Mouse (Mus musculus) thymus, postnatal 4 days (tissue): Measurements from ENCODE around the gene Veph1.

ENCODE experiments used
- DNase-seq: peaks from one replicate; pipeline ENCODE4 v3.0.0; 2021

Veph1 gene

DNA sequence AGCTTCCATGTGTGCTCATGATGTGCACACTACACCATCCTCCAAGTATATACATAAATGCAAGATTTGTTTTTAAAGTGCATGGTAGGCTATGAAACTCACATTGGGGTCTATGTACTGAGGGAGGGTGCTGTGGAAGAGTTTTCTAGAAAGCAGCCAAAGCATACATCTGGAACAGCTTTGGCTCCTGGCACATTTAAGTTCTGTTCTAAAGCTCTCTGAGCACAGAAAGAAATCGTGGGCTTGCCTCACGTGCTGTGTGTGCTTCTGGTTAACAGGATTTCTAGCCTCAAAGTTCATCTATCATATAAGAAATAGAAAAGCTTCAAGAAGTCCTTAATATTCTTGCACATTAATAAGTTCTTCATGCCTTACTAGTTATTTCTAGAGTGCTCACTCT is 204.9 kb downstream of the Veph1 start:
- no peak for DNase-seq

DNA sequence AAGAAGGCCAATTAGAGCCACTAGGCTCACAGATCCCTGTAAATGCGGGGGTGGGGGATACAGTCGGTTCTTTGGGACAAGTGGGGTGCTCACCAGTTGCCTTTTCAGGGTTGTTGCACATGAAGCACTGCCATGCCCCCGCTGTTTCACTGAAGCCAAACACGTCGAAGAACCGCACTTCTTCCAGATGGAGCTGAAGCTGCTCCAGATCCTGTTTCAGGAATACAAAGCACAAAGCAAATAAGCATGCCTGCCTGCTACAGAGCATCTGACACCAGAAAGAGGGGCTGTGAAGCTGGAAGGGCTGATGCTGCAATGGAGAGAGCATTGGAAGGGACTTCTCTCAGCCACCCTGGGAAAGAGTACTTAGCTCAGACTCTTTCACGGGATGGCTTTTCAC is 209.0 kb downstream of the Veph1 start:
- DNase-seq, result no peak

DNA sequence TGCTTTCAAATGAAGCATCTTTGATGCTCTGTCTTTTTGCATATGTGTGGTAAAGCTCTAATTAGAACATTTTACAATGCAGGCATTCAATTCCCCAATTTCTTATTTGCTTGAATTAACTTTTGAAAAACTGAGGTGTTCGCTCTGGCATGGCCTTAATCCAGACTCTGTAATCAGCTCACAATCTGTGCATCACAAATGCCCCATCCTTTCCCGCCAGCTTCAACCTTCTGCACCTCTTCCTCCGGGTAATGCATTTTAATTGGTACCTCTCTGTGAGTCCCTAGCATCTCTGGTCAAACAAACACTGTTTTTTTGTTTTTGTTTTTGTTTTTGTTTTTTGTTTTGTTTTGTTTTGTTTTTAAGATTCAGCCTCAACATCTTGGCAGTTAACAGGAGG is 212.8 kb downstream of the Veph1 start:
- no peak for DNase-seq

DNA sequence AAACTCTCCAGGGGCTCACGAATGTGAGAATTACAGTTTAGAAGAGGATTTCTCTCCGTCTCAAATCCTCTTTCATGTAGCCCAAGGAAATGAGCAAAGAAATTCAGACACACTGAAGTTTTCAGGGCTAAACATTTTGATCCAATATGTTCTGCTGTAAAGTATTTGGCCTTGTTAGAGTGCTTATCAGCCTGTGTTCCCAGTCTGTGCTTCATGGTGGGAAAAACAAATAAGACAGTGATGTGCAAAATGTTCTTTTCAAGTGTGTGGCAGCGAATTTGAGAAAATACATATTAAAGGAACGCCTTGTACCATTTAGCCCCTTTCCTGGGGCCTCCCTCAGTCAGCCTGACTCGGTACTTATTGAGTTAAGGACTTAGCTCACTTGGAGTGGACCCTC is 213.2 kb downstream of the Veph1 start:
- DNase-seq, result no peak

DNA sequence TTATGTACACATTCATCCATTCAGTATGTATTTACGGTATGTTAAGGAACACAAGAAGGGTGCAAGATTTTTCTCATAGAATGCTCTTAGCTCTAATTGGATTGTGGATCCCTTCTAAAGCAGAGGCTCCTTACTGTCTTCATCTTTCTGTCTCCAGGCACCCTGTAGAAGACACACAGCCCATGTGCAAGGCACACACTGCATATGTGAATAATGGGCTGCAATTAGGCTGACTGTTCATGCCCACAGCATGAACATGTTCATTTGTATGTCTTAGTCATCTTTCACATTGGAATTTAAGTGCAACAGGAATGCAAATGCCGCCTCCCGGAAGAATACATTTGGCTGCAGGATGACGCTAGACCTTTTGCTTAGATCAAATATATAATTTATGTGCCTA is 213.7 kb downstream of the Veph1 start:
- DNase-seq, result no peak

DNA sequence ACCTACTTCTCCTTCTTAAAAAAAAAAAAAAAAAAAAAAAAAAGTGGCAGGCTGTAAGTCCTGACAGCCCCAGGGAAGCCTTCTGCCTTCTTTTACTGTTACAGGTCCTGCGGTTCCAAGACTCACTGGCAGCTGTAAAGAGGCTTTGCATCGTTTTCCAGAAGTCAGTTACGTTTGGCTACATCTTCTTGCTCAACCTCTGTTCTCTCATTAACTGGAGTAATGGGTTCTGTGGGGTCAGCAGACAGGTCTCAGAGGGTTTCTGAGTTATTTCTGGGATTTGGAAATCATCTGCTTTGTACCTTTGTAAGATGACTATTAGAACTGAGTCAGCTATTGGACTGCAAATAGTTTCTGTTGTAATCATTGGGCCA is 215.3 kb downstream of the Veph1 start:
- no peak for DNase-seq

DNA sequence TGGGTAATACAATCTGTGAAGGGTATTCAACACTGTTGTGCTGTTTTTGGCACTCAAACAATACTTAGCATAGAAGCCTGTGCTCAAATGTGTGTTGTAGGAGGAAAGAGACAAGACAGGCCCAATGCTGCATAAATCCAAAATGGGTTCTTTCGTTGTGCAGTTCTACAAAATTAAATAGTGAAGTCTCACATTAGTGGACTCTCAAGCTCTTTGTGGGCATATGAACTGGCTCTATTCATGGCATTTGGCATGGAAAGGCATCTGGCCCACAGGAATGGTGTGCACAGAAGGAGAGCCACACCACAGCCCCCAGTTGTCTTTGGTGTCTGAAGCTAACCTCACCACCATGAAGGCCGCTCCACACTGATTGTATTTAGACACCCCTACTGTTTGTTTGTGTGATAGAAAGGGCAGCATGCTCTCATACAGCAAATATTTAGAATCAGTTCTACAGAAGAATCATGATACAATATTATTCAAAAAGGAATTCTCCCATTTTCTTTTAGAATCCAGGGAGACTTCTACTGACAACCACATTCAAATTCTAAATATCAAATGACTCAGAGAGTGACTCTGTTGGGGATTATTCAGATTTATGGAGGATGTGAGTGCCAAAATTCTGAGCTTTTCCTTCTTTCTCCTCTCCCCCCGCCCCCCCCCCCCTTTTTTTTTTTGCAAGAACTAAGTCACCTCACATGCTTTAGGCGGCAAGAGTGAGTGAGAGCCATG is 215.8 kb downstream of the Veph1 start:
- DNase-seq, result no peak

DNA sequence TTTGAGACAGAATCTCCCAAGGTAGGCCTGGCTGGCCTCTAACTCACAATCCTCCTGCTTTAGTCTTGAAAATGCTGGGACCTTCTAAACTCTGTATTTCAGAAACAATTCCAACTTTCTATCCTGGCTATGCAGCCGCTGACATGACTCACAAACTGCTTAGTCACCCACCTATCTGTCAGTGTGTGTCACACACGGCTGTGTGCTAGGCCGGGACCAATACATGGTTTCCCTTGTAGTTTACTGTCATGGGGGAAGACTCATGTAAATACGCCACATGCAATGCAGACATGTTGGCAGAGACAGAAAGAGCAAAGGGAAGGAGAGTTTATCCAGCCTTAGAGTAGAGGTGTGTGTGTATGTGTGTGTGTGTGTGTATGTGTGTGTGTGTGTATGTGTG is 216.8 kb downstream of the Veph1 start:
- DNase-seq, result no peak

DNA sequence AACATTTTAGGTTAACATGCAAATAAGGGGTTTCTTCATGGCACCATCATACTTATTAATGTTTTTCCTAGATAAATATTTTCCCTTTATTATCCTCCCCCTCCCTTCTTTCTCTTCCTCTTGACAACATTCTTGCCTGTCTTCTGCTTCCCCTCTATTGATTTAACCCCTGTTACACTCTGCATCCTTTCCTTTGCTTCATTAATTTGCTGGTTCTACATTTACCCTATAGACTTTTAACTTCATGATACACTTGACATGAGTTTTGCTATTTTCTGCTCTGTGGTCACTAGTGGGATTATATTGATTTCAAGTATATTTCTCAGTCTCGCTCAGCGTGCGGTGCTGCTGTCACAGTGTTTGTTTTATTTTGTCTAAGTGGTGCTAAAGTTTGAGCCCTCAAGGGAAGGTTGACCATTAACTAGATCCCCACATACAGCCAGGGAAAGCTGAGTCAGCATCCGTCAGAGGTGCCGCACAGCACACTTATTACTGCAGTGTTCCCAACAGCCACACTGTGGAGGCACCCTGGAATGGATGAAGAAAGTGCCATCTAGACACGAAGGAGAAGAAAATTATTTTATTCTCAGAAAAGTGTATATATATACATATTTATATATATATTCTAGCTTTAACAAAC is 217.6 kb downstream of the Veph1 start:
- DNase-seq, result no peak

DNA sequence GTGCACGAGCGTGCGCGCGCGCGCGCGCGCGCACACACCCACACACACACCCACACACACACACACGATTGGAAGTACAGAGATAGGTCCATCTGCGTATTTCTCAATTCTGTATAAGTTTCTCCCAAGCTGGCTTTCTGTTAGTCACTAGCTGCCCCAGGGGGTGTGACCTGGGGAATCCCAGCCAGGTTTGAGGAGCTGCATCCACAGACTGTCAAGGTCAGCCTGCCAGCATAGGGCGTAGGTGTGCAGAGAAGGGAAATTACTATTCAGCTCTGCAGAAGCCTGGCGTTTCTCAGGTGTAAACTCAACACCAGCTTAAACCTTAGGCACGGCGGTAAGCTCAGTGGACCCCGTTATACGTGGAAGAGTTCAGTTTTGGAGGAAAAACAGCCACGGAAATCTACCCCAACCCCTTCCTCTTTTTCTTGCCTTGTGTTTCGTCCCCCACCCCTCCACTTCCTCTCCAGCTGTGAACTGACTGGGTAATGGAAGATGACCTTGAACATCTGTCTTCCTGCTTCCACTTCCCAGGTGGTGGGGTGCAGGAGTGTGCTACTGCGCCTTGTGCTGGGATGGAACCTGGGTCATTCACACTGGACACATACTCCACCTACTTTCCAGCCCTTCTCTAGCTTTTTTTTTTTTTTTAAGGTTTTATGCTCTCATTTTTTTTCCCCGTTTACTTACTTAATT is 218.5 kb downstream of the Veph1 start:
- DNase-seq, result peak; percentile 35

DNA sequence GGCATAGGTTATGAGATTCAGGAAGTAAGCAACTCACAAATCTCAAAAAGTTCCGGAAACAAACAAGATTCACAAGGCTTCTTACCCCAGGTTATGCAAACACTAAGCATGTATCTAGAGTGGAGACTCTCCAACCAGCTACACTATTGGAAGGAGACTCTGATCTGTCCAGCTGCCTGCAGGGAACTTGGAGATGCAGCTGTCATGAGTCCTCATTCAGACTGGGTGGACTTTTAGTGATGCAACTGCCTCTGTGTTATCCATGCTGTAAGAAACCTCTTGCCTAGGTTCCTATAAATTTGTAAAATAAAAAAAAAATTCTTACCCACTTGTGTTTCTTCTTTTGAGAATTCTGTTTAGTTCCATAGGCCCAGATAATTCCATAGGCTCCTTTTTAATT is 226.4 kb downstream of the Veph1 start:
- no peak for DNase-seq

DNA sequence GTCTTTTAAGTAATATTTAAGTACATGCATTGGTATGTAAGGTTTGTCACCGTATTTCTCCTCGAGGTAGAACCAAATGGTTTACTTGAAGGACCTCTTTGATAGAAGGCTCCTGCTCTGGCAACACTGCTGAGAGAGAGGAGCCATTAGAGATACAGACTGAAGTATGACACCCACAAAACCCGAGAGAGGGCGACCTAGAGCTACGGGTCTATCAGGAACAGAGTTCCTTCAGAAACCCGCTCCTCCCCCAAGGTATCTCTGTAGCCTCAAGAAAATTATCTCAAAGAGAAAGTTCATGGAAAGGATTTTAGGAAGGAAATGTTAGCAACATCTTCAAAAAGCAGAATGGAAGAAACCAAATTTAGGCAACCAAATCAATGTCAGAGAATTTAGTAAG is 232.8 kb downstream of the Veph1 start:
- DNase-seq, result no peak

DNA sequence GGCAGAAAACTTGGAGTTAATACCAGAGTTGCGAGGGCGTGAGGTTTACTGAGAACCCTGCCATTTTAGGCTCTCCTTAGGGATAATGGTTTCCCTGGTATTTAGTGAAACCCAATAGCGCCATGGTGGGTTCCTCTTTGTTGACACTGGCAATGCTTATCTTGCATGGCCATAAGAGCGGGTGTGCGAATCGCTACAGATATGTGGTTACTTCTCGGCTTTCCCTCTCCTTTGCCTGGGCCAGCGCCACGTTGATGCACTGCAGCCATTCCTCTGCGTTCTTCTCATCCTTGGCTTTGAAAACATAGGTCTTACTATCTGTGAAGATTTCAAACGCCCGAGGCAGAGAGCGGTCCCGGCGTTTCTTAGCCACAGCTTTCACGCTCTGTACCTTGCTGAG is 239.7 kb downstream of the Veph1 start:
- DNase-seq, result no peak

DNA sequence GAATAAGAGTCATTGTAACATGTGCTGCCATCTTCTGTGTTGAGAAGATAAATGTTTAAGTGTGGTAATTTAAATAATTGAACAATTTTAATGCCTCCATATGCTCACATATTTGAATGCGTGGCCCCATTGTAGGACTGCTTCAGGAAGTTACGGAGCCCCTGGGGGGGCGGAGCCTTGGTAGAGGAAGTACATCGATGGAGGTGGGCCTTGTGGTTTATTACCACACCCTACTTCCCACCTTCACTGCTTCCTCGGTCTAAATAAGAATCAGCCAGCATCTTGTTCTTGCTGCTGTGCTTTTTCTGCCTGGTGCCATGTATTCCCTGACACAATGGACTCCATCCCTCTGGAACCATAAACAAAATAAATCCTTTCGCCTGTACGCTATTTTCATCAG is 241.0 kb downstream of the Veph1 start:
- DNase-seq, result no peak

DNA sequence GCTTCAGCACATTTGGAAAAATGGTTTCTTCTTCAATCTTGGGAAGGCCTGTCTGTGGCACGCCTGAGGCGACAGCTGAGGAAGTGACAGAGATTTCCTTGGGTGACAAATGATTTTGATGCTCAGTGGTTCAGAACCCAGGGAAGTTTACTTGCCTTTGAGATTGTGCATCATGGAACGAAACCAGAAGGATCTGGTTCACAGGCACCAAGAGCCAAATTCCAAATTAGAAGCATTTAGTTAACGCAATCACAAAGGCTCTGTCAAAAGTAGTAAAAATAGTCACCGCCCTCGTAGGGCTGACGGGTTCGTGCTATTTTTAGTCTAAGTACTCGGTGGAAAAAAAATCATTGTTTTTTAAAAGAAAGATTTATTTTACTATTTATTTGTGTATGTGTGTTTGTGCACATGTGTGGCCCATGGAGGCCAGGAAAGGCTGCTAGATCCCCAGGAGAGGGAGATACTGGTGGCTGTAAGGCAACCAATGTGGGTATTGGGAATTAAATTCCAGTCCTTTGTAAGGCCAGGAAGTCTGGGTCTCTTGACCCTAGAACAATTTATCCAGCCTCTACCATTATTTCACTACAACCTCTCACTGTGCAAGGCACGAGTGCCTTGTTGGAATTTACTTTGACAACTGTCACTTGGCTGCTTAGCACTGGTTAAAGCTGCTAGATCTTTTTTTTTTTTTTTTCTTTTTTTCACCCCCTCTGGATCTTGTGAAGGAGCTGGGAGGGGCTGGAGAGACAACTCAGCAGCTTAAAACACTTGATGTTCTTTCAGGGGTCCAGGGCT is 246.3 kb downstream of the Veph1 start:
- DNase-seq, result no peak

DNA sequence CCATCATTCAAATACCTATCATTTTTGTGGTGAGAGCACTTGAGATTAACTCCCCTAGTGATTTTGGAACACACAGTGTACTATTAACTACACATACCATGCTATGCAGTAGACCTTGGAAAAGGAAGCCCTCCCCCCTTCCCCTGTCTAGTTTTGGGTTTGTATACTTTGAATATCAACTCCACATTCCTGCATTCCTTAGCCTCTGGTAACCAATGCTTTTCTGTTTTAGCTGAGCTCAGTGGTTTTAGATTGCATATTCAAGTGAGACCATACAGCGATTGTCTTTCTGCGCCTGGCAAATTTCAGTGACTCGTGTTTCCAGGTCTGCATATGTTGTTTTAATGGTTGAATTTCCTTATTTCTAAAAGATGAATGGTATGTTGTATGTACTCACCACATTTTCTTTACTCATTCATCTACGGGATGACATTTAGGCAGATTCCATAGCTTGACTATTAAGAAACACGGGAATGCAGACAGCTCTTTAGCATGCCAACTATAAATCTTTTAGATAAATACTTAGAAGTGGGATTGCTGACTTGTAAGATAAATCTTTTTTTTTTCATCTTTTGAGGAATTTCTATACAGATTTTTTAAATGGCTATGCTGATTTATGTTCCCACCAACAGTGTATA is 255.7 kb downstream of the Veph1 start:
- DNase-seq, result no peak

DNA sequence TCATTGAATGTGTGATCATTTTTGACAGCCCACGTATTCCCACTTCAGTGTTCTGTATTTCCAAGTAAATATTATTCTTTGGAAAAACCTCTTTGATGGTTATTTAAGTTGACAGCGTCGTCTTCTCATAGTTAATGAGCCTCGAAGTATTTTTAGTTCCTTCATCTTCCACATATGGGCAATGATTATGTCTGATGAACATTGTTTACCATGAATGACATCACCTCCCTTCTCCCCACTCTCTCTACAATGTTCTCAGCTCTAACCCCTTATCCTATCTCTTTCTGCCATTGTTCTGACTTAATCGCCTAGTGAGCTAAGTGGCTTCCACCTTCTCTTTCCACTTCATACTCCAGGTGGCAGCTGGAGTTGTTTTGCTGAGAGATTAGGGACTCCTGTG is 261.4 kb downstream of the Veph1 start:
- no peak for DNase-seq

DNA sequence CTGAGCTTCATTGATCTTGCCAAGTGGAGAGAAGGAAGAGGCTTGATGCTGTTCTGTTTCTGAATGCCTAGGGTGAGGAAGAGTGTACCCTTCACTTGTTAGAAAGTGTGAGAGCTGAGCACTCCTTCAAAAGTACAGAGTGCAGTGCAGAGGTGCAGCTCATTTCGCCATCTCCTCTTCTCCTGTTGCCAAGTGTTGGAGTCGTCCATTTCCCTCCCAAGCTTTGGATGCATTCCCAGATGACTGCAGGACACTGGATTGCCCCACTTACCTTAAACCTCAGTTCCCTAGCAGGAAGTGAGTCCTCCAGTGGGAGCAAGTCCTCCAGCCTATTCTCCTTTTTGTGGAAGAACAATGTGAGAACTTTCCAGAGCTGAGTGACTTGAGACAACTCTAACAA is 263.3 kb downstream of the Veph1 start:
- no peak for DNase-seq

DNA sequence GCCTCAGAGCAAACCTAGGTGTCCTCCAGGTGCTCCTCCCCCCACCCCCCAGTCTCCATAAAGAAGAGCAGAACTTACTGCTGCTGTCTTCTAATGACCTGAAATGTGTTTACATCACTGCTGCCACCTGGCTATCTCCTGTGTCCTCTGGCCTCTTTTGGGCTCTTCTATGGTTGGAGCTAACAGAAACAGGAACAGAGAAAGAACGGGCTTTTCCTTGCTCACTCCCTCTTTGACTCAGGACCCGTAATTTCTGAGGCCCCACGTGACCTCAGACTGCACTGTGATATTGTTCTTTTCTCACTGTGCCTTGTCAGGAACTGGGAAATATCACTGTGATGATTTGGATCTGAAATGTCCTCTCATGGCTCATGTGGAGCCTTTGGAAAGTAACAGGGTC is 271.2 kb downstream of the Veph1 start:
- no peak for DNase-seq

DNA sequence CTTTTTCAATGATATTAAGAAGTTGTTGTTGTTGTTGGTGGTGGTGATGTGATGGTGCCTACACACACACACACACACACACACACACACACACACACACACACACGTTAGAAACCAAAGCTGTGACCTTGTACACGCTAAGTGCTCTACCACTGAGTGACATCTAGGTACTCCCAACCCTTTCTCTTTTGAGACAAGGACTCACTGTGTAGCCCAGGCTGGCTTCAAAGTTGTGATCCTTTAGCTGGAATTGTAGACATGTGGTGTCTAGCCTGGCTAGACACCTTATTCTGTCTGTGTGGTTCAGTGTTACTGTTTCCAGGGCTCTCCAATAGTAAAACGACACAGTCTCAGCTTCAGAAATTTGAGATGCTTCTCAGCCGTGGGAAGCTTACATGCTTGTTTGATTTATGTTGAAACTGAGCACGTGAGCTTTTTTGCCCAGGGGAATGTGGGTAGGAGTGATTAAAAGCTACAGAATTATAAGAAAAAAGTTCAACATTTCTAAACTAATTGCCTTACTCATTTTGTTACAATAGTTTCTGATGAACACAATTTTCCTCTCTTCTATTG is 272.3 kb downstream of the Veph1 start:
- DNase-seq, result no peak

DNA sequence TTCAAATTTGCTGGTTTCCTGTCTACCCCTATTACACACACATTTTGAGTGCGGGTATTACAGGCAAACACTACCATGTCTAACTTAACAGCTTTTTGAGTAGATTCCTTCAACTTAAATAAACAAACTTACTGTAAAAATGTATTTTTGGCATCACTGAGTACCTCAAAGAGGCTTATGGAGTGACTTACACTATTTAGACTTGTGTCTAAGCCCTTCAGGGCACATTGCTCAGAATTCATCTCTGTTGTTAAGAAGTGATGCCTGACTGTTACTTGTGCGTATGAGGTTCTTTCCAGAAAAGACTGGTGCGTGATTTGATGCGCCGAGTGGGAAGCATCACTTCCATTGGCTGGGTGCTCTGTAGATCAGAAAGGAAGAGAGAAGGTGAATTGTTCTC is 277.5 kb downstream of the Veph1 start:
- no peak for DNase-seq

DNA sequence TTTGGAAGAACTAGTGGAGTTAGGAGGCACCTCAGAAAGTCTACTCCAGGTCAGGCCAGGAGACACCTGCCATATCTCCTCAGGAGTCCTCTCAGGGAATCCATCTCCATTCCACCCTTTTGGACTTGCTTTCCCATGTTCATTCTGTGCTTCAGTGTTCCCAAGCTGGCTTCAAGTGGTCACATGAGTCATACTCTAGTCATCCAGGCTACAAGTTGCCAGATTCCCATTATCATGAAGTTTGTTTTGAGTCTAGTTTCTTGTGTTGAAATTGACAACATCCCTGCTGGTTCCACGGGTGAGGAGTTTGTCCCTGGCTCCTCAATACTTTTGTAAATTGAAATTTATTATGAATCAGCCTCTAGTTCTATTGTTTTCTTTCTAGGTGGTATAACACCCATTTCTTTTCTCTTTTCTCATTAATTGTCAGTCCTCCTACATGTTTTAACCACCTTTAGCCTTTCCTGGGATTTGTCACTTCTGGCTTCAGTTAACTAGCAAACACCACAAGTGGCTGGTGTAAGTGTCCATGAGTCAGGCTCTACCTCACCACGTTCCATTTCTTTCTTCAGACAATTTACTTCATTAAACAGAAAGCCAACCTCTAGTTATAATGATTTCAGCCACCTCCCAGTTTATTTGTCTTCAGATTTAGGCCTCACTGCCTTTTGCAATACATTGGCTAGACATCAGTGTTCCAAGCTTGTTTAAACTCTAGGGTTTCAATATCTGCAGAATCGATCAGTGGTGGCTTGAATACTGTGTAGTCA is 288.8 kb downstream of the Veph1 start:
- DNase-seq, result no peak
